Mouse (Mus musculus) G1E (cell line): ENCODE results near the gene Frmd8.

ENCODE experiments used
- CTCF ChIP-seq: IDR thresholded peaks from 2 replicates; pipeline ENCODE4 v1.5.1; 2012; ENCODE audit warnings: low read depth, low read length, inconsistent platforms, mixed read lengths
- GATA1 ChIP-seq: IDR thresholded peaks from 2 replicates; pipeline ENCODE4 v1.6.1; 2012; ENCODE audit warnings: borderline replicate concordance, low read length, inconsistent platforms, mixed read lengths
- GATA2 ChIP-seq: IDR thresholded peaks from 2 replicates; pipeline ENCODE4 v1.6.1; 2012; ENCODE audit warnings: low read depth, low read length, inconsistent platforms, borderline replicate concordance
- POLR2AphosphoS5 ChIP-seq: IDR thresholded peaks from 2 replicates; pipeline ENCODE4 v1.6.1; 2012; ENCODE audit warnings: low read depth, low read length, inconsistent platforms; ENCODE audit not compliant: insufficient replicate concordance
- TAL1 ChIP-seq: conservative IDR thresholded peaks from 2 replicates; pipeline ENCODE4 v1.6.1; 2012; ENCODE audit warnings: low read depth, low read length, inconsistent platforms, mixed read lengths

- TF ChIP-seq POLR2AphosphoS5 (no peak), TAL1 (no peak), CTCF (no peak), GATA1 (no peak), GATA2 (no peak)
Measured at GRCm38 (mm10) chr19:5844831-5845318, 30.2 kb downstream of the Frmd8 start.
